Mouse (Mus musculus): ENCODE data around the gene Tmem88. TPM values are rescaled to one million over a fixed set of nuclear protein-coding genes. Genes with fewer than 3 reads are reported as not detected.
"Not testable (repeated sequence)": the region's sequence is repeated elsewhere in the genome, so short reads cannot be mapped to it uniquely, and the experiment has no call there.

Tmem88 gene
- total and polyA plus RNA-seq, 2 experiments from 2014 or later = 2.0 to 6.8 TPM

- Histone ChIP-seq H3K4me2 (ENCODE audit: low read depth) (peak overlapping the region; percentile 77), H3K4me3 (ENCODE audit: low read depth, low read length) (no peak overlapping the region; the same call in 1 of the 2 replicates), H3K9ac (peak overlapping the region; percentile 95; the same call in 1 of the 2 replicates), H3K4me1 (ENCODE audit: insufficient read depth) (peaks cover 10% of the 10 kb centered on the region; the same call in 1 of the 2 replicates), H3K9me3 (ENCODE audit: low read length) (no peaks in the 10 kb centered on the region), H3K27ac (ENCODE audit: low read depth, low read length) (peak overlapping the region; percentile 98; the same call in 1 of the 2 replicates), H3K36me3 (ENCODE audit: insufficient read depth) (peaks cover 30% of the 10 kb centered on the region), H3K27me3 (ENCODE audit: insufficient read depth, low read length) (no peaks in the 10 kb centered on the region)
- WGBS = 26% methylated on average over 11 of the region's 11 CpGs
- DNase-seq (peak; percentile 17), ATAC-seq (no peak)
- TF ChIP-seq CTCF (IDR thresholded peaks at IDR 0.05; ENCODE audit: low read depth) = no peak
Measured at GRCm38 (mm10) chr11:69396772-69397171, 1.3 kb downstream of the Tmem88 start.

GRCm38 (mm10) chr11:69395634-69396373, 2.2 kb downstream of the Tmem88 start:
- ATAC-seq = peak; percentile 95

GRCm38 (mm10) chr11:69395235-69395633, 2.8 kb downstream of the Tmem88 start, which contains the start of the genes Naa38 and Cyb5d1:
Naa38 (plus strand) TSS chr11:69395487.
Cyb5d1 (minus strand) TSS chr11:69395631.
- not testable (repeated sequence) for H3K27me3 ChIP-seq (ENCODE audit: insufficient read depth, low read length); H3K9me3 ChIP-seq (ENCODE audit: low read length)
- ATAC-seq (peak; percentile 79), DNase-seq (peak; percentile 96)
- Histone ChIP-seq H3K4me1 (ENCODE audit: insufficient read depth) (peaks cover 10% of the 10 kb centered on the region; the same call in 1 of the 2 replicates), H3K27ac (ENCODE audit: low read depth, low read length) (peak within 1 kb of the TSS; percentile 98), H3K4me2 (ENCODE audit: low read depth) (peak within 1 kb of the TSS; percentile 77), H3K36me3 (ENCODE audit: insufficient read depth) (peaks cover 14% of the 10 kb centered on the region), H3K9ac (peak within 1 kb of the TSS; percentile 95), H3K4me3 (ENCODE audit: low read depth, low read length) (peak within 1 kb of the TSS; percentile 74)
- under 1% methylated on average over 21 of the region's 24 CpGs for WGBS

More at GRCm38 (mm10) chr11:69395634-69396373, 2.2 kb downstream of the Tmem88 start:
- TF ChIP-seq CTCF (IDR thresholded peaks at IDR 0.05; ENCODE audit: low read depth) = no peak
- peak; percentile 99 for DNase-seq
- Histone ChIP-seq H3K9ac (peak overlapping the region; percentile 95), H3K4me2 (ENCODE audit: low read depth) (peak overlapping the region; percentile 77), H3K27me3 (ENCODE audit: insufficient read depth, low read length) (no peaks in the 10 kb centered on the region), H3K9me3 (ENCODE audit: low read length) (no peaks in the 10 kb centered on the region), H3K4me3 (ENCODE audit: low read depth, low read length) (peak overlapping the region; percentile 74), H3K4me1 (ENCODE audit: insufficient read depth) (peaks cover 10% of the 10 kb centered on the region; the same call in 1 of the 2 replicates), H3K36me3 (ENCODE audit: insufficient read depth) (peaks cover 20% of the 10 kb centered on the region), H3K27ac (ENCODE audit: low read depth, low read length) (peak overlapping the region; percentile 98)
- under 1% methylated on average over 48 of the region's 48 CpGs for WGBS

GRCm38 (mm10) chr11:69394591-69395167, 3.4 kb downstream of the Tmem88 start:
- not testable (repeated sequence) for H3K9me3 ChIP-seq (ENCODE audit: low read length); H3K36me3 ChIP-seq (ENCODE audit: insufficient read depth); DNase-seq; ATAC-seq; H3K27me3 ChIP-seq (ENCODE audit: insufficient read depth, low read length)
- Histone ChIP-seq H3K9ac (peak overlapping the region; percentile 95), H3K4me3 (ENCODE audit: low read depth, low read length) (peak overlapping the region; percentile 74), H3K4me1 (ENCODE audit: insufficient read depth) (peaks cover 10% of the 10 kb centered on the region; the same call in 1 of the 2 replicates), H3K27ac (ENCODE audit: low read depth, low read length) (peak overlapping the region; percentile 98), H3K4me2 (ENCODE audit: low read depth) (peak overlapping the region; percentile 77)
- WGBS = 2% methylated on average over 31 of the region's 31 CpGs

- no peaks in the 10 kb centered on the region for H3K9me3 ChIP-seq (ENCODE audit: low read length)
- H3K4me2 ChIP-seq (ENCODE audit: low read depth) = no peak overlapping the region
- TF ChIP-seq CTCF (IDR thresholded peaks at IDR 0.05; ENCODE audit: low read depth) = peak; percentile 80
- WGBS = 50% methylated on average over 10 of the region's 10 CpGs
- ATAC-seq = peak; percentile 27; the same call in 1 of the 2 replicates
- H3K27me3 ChIP-seq (ENCODE audit: insufficient read depth, low read length) = no peaks in the 10 kb centered on the region
- H3K36me3 ChIP-seq (ENCODE audit: insufficient read depth) = 0 out of 2 replicates have a peak, but pooled peaks cover 4% of the 10 kb centered on the region
- no peak overlapping the region for H3K9ac ChIP-seq
- peak; percentile 88 for DNase-seq
- peaks cover 4% of the 10 kb centered on the region; the same call in 1 of the 2 replicates for H3K4me1 ChIP-seq (ENCODE audit: insufficient read depth)
- H3K4me3 ChIP-seq (ENCODE audit: low read depth, low read length) = no peak overlapping the region
- no peak overlapping the region for H3K27ac ChIP-seq (ENCODE audit: low read depth, low read length)
Measured at GRCm38 (mm10) chr11:69390400-69391034, 7.5 kb downstream of the Tmem88 start.

- H3K4me2 ChIP-seq (ENCODE audit: low read depth) = no peak overlapping the region
- WGBS = 55% methylated on average over 14 of the region's 14 CpGs
- 0 out of 2 replicates have a peak, but pooled peaks cover 4% of the 10 kb centered on the region for H3K36me3 ChIP-seq (ENCODE audit: insufficient read depth)
- no peaks in the 10 kb centered on the region for H3K27me3 ChIP-seq (ENCODE audit: insufficient read depth, low read length)
- H3K9ac ChIP-seq = no peak overlapping the region
- ATAC-seq = peak; percentile 6; the same call in 1 of the 2 replicates
- H3K4me1 ChIP-seq (ENCODE audit: insufficient read depth) = peaks cover 4% of the 10 kb centered on the region; the same call in 1 of the 2 replicates
- no peak overlapping the region for H3K27ac ChIP-seq (ENCODE audit: low read depth, low read length)
- peak; percentile 45 for DNase-seq
- H3K4me3 ChIP-seq (ENCODE audit: low read depth, low read length) = no peak overlapping the region
- no peak for TF ChIP-seq CTCF (IDR thresholded peaks at IDR 0.05; ENCODE audit: low read depth)
- no peaks in the 10 kb centered on the region for H3K9me3 ChIP-seq (ENCODE audit: low read length)
Measured at GRCm38 (mm10) chr11:69389531-69390399, 8.3 kb downstream of the Tmem88 start.
